Mouse (Mus musculus) CH12.LX (cell line): Measurements from ENCODE around the gene Dbndd2.

Experiments used
- POLR2A ChIP-seq: IDR thresholded peaks from 2 replicates; pipeline ENCODE4 v1.6.1; 2011; ENCODE audit warnings: low read depth, mild to moderate bottlenecking, improper control_type of control experiment, low read length
- POLR2AphosphoS2 ChIP-seq: IDR thresholded peaks from 2 replicates; pipeline ENCODE4 v1.6.1; 2011; ENCODE audit warnings: low read depth, low read length, improper control_type of control experiment
- UBTF ChIP-seq: IDR thresholded peaks from 2 replicates; pipeline ENCODE4 v1.6.1; 2012; ENCODE audit warnings: low read depth, mild to moderate bottlenecking, inconsistent platforms, low read length, improper control_type of control experiment, moderate library complexity

DNA sequence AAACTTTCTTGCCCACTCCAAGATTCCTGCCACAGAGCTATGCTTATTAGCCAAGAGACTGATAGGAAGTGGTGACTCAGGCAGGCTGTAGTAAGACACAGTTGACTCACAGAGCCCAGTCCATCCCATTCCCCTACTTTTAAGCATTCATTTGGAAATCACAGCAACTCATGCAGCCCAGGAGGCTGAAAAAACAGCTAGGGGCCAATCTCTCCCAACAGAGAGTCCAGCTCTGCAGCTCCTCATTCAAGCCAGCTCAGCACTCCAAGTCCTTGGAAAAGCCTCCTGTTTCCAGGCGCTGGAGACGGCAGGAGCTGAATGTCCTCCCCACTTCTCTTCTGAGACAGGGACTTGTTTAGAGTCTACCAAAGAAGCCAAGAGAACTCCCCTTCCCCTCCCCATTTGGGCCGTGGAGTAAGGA is 46.9 kb upstream of the Dbndd2 start:
- TF ChIP-seq POLR2A (no peak), UBTF (no peak), POLR2AphosphoS2 (no peak)
